ENCODE assay signal across 8 mouse cellular contexts in the genomic region with DNA sequence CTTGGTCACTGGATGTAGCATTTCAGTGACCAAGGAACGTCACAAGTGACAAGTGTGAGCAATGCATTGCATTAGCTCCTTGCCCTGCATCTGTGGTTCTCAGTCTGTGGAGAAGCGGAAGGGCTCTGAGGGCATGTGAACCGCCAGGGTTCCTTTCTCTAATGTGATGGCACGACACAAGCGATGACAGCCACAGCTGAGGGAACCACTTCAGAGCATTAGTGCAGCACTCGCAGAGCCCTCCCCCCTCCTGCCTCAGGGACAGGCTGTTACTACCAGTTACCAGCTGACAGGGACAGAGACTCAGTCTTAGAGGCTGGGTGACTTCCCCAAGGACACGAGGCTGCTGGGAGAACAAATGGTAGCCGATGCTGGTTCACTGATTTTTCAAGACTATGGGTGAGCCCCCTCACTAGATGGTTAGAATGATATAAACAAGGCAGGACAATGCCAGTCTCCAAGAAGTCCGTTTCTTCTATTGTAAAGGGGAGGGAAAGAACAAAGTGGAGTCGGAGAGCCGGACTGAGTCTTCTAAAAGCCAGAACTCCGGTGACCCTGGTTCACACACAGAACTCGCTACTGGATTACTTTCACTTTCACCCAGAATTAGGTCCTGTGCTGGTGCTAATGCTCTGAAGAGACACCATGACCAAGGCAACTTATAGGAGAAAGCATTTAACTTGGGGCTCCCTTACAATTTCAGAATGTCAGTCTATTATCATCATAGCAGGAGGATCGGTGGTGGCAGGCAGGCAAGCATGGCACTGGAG. TPM values are rescaled to one million over a fixed set of nuclear protein-coding genes. Genes with fewer than 3 reads are reported as not detected.
DNase-seq lines count a peak whose midpoint lies in the region; ATAC-seq lines count a peak whose summit lies in the region.

No protein-coding gene starts in this region.

- peaks cover 6% of the 10 kb centered on the region; the same call in 1 of the 2 replicates for H3K4me1 ChIP-seq in forebrain, embryonic 11.5 days (replicated peaks; ENCODE audit: control insufficient read depth, insufficient read depth, low read length)

- H3K9ac ChIP-seq in forebrain, embryonic 11.5 days (ENCODE audit: low read length), result no peak overlapping the region

- H3K27me3 ChIP-seq in forebrain, embryonic 11.5 days (ENCODE audit: control insufficient read depth, insufficient read depth, low read length), result no peaks in the 10 kb centered on the region

- intact Hi-C loops in heart, postnatal 25 days (cut with DNase I), result no loop called here

- DNase-seq in 416B (ENCODE audit: low read depth), result peak; percentile 92
- DNase-seq in T-cell, adult 2 months (ENCODE audit: low spot score), result peak; percentile 77
- peak; percentile 53 for DNase-seq in forebrain, embryonic 11.5 days (ENCODE audit: low spot score)
- peak; percentile 53 for DNase-seq in heart, postnatal 25 days (ENCODE audit: low spot score)
- peak; percentile 57 to 61 for DNase-seq in layer of hippocampus, adult 8-10 months (ENCODE audit: low spot score in 2 of 2)
- DNase-seq in lung, postnatal 36 days, result peak; percentile 78
- peak; percentile 84 for DNase-seq in retina, postnatal 1 day
- no peak for DNase-seq in yolk sac, embryonic 10.5 days (ENCODE audit: low spot score)

- H3K4me3 ChIP-seq in forebrain, embryonic 11.5 days (ENCODE audit: low read depth, low read length), result no peak overlapping the region

- no peaks in the 10 kb centered on the region for H3K36me3 ChIP-seq in forebrain, embryonic 11.5 days (ENCODE audit: control insufficient read depth, insufficient read depth, low read length)

- H3K4me2 ChIP-seq in forebrain, embryonic 11.5 days (ENCODE audit: low read depth, low read length, severe bottlenecking), result no peak overlapping the region

- H3K9me3 ChIP-seq in forebrain, embryonic 11.5 days (ENCODE audit: control insufficient read depth, low read length), result no peaks in the 10 kb centered on the region

- no peak overlapping the region for H3K27ac ChIP-seq in forebrain, embryonic 11.5 days (ENCODE audit: low read depth, low read length)

- 55% methylated on average over 14 of the region's 14 CpGs for WGBS in forebrain, embryonic 11.5 days

- ATAC-seq in forebrain, embryonic 11.5 days (replicated peaks; ENCODE audit: low FRiP score), result peak; percentile 74

RNA-seq across cellular contexts. Expression of a gene that starts 21.7 kb away (rescaled TPM):
- 13.7 and 16.5 TPM in 2 replicates for polyA plus RNA-seq in forebrain, embryonic 11.5 days (2014; fragmentation: Nextera tagmentation; extraction: Ambion mirVana)
- total RNA-seq in heart, postnatal 25 days (2021), result 1 to 10 TPM; 4.0 to 4.5 TPM
- 10 to 100 TPM; 30.8 to 32.6 (median 32.0) TPM for total RNA-seq in layer of hippocampus, adult 8-10 months (2022)

Comparison
In these comparisons a context has a peak if more than half of its experiments do, and no peak if none do; other contexts are left out.
1. RNA of a gene that starts 21.7 kb away (total RNA-seq): 30.8 to 32.6 TPM in layer of hippocampus, adult 8-10 months; 4.0 to 4.5 TPM in heart, postnatal 25 days; every median in the first group is over 4 times any median in the second.